Mouse (Mus musculus) myocyte (in vitro differentiated cells): ENCODE measurements around the gene Ankrd7.
"Not testable (repeated sequence)": the region's sequence is repeated elsewhere in the genome, so short reads cannot be mapped to it uniquely, and the experiment has no call there.

ENCODE experiments used
- CEBPB ChIP-seq: IDR thresholded peaks from 2 replicates; pipeline ENCODE4 v1.6.1; 2011; ENCODE audit warnings: mild to moderate bottlenecking, moderate library complexity; ENCODE audit not compliant: poor library complexity, insufficient read depth, severe bottlenecking
- POLR2AphosphoS2 ChIP-seq: IDR thresholded peaks from one replicate; pipeline ENCODE4 v1.6.1; 2011; ENCODE audit warnings: low read depth, control low read depth; ENCODE audit not compliant: insufficient read length

GRCm38 (mm10) chr6:18844529-18844928 is 21.6 kb upstream of the Ankrd7 start:
- TF ChIP-seq CEBPB, POLR2AphosphoS2: not testable (repeated sequence)
